Mouse (Mus musculus): ENCODE measurements around the gene Rap1gds1. TPM values are rescaled to one million over a fixed set of nuclear protein-coding genes. Genes with fewer than 3 reads are reported as not detected.

Gene Rap1gds1
- polyA plus RNA-seq, 1 experiment from 2014 or later, result 89.0 TPM

DNA sequence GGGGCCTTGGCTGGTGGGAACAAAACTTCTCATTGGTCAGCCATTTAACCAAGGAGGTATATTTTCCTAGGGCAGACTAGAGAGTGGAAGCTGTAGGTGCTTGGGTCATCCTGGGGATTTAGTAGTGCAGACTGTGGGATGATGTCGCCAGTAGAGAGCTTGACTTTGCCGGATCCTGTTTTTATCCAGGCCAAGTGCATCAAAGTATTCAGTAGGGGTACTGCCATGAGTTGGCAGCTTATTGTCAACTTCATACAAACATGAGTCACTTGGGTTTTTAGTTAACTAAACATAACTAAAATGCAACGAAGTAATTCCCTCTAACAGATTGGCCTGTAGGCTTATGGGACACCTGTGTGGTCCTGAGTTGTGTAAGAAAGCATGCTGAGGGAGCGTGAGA is 158.4 kb downstream of the Rap1gds1 start:
- H3K4me2 ChIP-seq (ENCODE audit: low read depth), result no peak overlapping the region
- 94% methylated on average over 4 of the region's 4 CpGs for WGBS
- H3K27ac ChIP-seq (ENCODE audit: low read depth, low read length), result no peak overlapping the region

DNA sequence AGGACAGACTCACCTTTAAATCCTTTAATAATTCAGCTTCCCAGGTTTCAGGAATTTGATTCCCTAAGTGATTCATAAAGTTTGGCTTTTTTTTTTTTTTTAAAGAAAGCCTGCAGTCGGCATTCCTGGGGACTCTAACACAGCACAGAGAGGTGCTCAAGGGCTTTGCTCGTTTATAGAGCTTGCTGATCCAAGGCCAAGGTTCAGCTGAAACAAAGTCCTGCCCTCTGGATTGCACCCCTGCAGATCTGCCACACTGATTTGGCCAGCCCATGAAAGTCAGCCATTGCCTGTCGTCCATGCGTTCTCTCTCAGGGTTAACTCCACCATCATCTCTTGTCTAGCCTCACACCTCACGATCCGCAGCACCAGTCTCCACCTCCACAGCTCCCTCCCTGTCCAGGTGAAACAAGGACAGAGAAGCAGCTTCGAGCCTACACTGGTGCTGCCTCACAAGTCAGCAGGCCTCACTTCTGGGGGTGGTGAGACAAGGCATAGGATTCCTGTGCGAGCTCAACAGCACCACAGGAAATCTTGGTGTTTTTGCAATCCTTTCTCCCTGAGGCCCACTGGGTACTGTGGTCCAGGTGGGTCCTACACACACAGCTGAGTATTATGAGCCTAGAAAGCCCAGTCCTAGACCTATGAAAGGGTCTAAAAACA is 160.2 kb downstream of the Rap1gds1 start:
- ATAC-seq (ENCODE audit: insufficient read depth, low FRiP score, low TSS enrichment) (no peak), DNase-seq (ENCODE audit: low spot score) (no peak)
- Histone ChIP-seq H3K36me3 (ENCODE audit: control insufficient read depth, insufficient read depth, low read length) (no peaks in the 10 kb centered on the region), H3K4me2 (ENCODE audit: low read depth) (no peak overlapping the region), H3K4me3 (ENCODE audit: low read depth, low read length) (no peak overlapping the region), H3K4me1 (ENCODE audit: control insufficient read depth, insufficient read depth, low read length) (no peaks in the 10 kb centered on the region), H3K9me3 (ENCODE audit: control insufficient read depth, low read length) (no peaks in the 10 kb centered on the region), H3K27me3 (ENCODE audit: control insufficient read depth, insufficient read depth, low read length) (no peaks in the 10 kb centered on the region), H3K27ac (ENCODE audit: low read depth, low read length) (no peak overlapping the region), H3K9ac (ENCODE audit: low read length) (no peak overlapping the region)
- WGBS, result 68% methylated on average over 8 of the region's 8 CpGs

More for the DNA sequence above, 158.4 kb downstream of the Rap1gds1 start:
- ATAC-seq (ENCODE audit: insufficient read depth, low FRiP score, low TSS enrichment) (no peak), DNase-seq (ENCODE audit: low spot score) (no peak)
- Histone ChIP-seq H3K9me3 (ENCODE audit: control insufficient read depth, low read length) (no peaks in the 10 kb centered on the region), H3K27me3 (ENCODE audit: control insufficient read depth, insufficient read depth, low read length) (no peaks in the 10 kb centered on the region), H3K4me3 (ENCODE audit: low read depth, low read length) (no peak overlapping the region), H3K36me3 (ENCODE audit: control insufficient read depth, insufficient read depth, low read length) (no peaks in the 10 kb centered on the region), H3K9ac (ENCODE audit: low read length) (no peak overlapping the region), H3K4me1 (ENCODE audit: control insufficient read depth, insufficient read depth, low read length) (no peaks in the 10 kb centered on the region)

DNA sequence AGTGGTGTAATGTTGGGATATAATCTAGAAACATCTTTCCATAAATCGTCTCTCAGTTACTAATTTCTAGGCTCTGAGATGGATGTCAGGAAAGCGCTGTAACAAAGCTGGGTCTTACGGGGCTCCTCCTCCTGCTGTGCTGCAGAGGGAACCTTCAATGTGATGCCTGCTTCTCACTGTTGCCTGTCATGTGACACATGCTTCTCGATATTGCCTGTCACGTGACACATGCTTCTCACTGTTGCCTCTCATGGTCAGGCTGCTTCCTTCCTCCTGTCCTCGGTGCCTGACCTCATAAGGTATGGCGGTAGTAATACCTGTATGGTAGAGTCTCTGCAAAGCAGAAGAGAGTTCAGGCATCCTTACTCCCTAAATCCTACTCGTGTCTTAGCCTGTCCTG is 162.5 kb downstream of the Rap1gds1 start:
- no peaks in the 10 kb centered on the region for H3K9me3 ChIP-seq (ENCODE audit: control insufficient read depth, low read length)
- H3K27me3 ChIP-seq (ENCODE audit: control insufficient read depth, insufficient read depth, low read length), result no peaks in the 10 kb centered on the region
- ATAC-seq (ENCODE audit: insufficient read depth, low FRiP score, low TSS enrichment) (no peak), DNase-seq (ENCODE audit: low spot score) (no peak)
- no peak overlapping the region for H3K27ac ChIP-seq (ENCODE audit: low read depth, low read length)
- H3K4me1 ChIP-seq (ENCODE audit: control insufficient read depth, insufficient read depth, low read length), result no peaks in the 10 kb centered on the region
- H3K36me3 ChIP-seq (ENCODE audit: control insufficient read depth, insufficient read depth, low read length), result no peaks in the 10 kb centered on the region
- 86% methylated on average over 8 of the region's 8 CpGs for WGBS
- no peak overlapping the region for H3K9ac ChIP-seq (ENCODE audit: low read length)
- H3K4me3 ChIP-seq (ENCODE audit: low read depth, low read length), result no peak overlapping the region
- no peak overlapping the region for H3K4me2 ChIP-seq (ENCODE audit: low read depth)

DNA sequence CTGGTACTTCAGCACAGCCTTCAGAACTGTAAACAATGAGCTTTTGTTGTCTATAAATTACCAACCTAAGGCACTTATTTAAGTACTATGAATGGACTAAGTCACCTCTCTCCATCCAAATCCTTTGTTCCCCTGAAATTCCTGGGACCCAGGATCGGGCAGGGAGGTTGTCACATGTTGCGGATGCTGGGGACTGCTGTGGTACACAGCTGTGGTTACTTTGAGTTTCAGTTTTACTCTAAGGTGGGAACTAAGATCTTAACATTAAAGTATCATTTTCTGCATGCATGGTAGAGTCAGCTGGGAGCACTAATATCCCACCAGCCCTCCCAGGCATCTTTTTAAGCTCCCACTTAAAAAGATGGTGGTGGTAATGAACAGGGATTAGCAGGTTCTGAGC is 165.7 kb downstream of the Rap1gds1 start:
- H3K9me3 ChIP-seq (ENCODE audit: control insufficient read depth, low read length), result no peaks in the 10 kb centered on the region
- no peak overlapping the region for H3K4me3 ChIP-seq (ENCODE audit: low read depth, low read length)
- H3K4me1 ChIP-seq (ENCODE audit: control insufficient read depth, insufficient read depth, low read length), result no peaks in the 10 kb centered on the region; the same call in 1 of the 2 replicates
- H3K27ac ChIP-seq (ENCODE audit: low read depth, low read length), result no peak overlapping the region
- no peak for ATAC-seq (ENCODE audit: insufficient read depth, low FRiP score, low TSS enrichment)
- no peak overlapping the region for H3K4me2 ChIP-seq (ENCODE audit: low read depth)
- no peak overlapping the region for H3K9ac ChIP-seq (ENCODE audit: low read length)
- DNase-seq (ENCODE audit: low spot score), result no peak
- no peaks in the 10 kb centered on the region for H3K27me3 ChIP-seq (ENCODE audit: control insufficient read depth, insufficient read depth, low read length)
- no peaks in the 10 kb centered on the region for H3K36me3 ChIP-seq (ENCODE audit: control insufficient read depth, insufficient read depth, low read length)
- WGBS, result 88% methylated on average over 2 of the region's 2 CpGs

DNA sequence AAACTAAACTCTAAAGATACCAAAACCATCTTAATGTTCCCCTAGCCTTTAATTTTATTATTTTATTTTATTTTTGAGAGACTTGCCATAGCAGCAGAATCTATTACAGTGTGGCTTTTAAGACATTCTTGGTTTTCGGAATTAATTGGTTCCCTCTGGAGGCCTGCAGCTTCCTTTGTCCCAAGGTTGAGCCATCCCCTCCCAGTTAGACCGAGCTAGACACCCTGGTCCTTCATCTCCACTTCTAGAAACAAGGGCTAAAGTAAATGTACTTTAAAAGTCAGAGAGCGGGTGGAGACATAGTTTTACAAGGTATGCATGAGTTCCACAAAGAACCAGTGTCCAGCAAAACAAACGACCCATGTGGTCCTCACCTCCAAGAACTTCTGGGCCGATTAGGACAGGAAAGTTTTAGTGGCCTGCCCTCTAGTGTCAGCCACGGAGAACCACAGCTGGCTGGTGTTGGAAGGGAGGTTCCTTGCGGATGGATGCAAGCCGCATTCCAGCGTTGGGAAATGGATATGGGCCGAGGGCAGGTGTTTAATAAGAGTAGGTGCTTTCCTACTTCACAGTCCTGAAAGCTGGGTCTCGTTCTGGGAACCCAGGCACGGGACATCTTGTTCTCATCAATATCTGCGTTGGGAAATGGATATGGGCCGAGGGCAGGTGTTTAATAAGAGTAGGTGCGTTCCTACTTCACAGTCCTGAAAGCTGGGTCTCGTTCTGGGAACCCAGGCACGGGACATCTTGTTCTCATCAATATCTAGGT is 168.7 kb downstream of the Rap1gds1 start:
- 37% methylated on average over 17 of the region's 17 CpGs for WGBS
- H3K27ac ChIP-seq (ENCODE audit: low read depth, low read length), result no peak overlapping the region
- H3K27me3 ChIP-seq (ENCODE audit: control insufficient read depth, insufficient read depth, low read length), result no peaks in the 10 kb centered on the region

DNA sequence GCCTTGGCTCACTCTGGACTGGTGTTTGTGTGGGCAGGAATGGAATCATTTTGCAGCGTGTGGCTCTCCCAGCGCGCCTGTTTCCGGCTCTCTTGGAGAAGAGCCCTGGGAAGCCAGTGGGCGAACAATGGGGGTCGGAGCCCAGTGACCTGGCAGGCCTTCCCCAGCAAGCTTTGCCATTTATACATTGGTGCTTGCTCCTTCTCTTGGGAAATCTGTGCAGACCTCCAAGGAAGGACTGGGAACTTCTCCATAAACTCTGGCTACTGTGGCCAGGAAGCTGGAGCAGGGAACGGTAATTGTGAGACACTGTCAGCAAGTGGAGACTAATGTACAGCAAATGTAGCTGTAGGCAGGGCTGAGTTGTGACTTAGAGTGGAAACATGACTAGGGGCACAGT is 169.3 kb downstream of the Rap1gds1 start:
- no peaks in the 10 kb centered on the region for H3K27me3 ChIP-seq (ENCODE audit: control insufficient read depth, insufficient read depth, low read length)
- no peaks in the 10 kb centered on the region for H3K9me3 ChIP-seq (ENCODE audit: control insufficient read depth, low read length)
- 0 out of 2 replicates have a peak overlapping the region, but pooled peaks have one; percentile 27 for H3K27ac ChIP-seq (ENCODE audit: low read depth, low read length)
- no peak overlapping the region for H3K4me3 ChIP-seq (ENCODE audit: low read depth, low read length)
- no peaks in the 10 kb centered on the region; the same call in 1 of the 2 replicates for H3K4me1 ChIP-seq (ENCODE audit: control insufficient read depth, insufficient read depth, low read length)
- 0 out of 2 replicates have a peak overlapping the region, but pooled peaks have one; percentile 14 for H3K9ac ChIP-seq (ENCODE audit: low read length)
- peaks cover under 1% of the 10 kb centered on the region; the same call in 1 of the 2 replicates for H3K36me3 ChIP-seq (ENCODE audit: control insufficient read depth, insufficient read depth, low read length)
- ATAC-seq (ENCODE audit: insufficient read depth, low FRiP score, low TSS enrichment), result no peak
- 53% methylated on average over 7 of the region's 7 CpGs for WGBS
- DNase-seq (ENCODE audit: low spot score), result no peak
- no peak overlapping the region for H3K4me2 ChIP-seq (ENCODE audit: low read depth)

More for the DNA sequence above, 168.7 kb downstream of the Rap1gds1 start:
- Histone ChIP-seq H3K4me3 (ENCODE audit: low read depth, low read length) (no peak overlapping the region), H3K9ac (ENCODE audit: low read length) (no peak overlapping the region), H3K4me2 (ENCODE audit: low read depth) (no peak overlapping the region), H3K9me3 (ENCODE audit: control insufficient read depth, low read length) (no peaks in the 10 kb centered on the region), H3K4me1 (ENCODE audit: control insufficient read depth, insufficient read depth, low read length) (no peaks in the 10 kb centered on the region; the same call in 1 of the 2 replicates), H3K36me3 (ENCODE audit: control insufficient read depth, insufficient read depth, low read length) (no peaks in the 10 kb centered on the region)
- DNase-seq (ENCODE audit: low spot score) (peak; percentile 79), ATAC-seq (ENCODE audit: insufficient read depth, low FRiP score, low TSS enrichment) (peak; percentile 72)

DNA sequence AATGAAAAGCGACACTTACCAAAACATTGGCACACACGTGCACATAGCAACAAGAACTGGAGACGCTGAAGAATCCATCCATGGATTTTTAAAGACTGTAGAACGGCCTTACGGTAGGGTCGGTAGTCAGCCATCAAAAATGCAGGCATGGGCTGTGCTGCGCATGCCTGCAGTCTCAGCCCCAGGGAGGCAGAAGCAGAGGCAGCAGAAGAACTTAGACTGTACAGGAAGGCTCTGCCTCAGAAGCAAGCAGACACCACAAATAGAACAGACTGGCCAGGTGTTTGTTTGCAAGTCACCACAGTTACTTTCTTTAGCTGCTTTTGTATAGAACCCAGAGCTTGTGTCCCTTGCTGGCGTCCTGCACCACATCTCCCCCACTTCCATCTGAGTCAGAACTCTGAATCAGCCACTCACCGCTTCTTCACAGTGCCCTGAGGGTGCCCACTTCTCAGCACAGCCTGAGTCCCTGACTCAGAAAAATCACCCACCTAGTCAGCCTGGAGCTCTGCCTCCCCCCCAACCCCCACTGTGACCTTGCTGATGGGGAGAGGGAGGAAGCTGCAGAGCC is 174.3 kb downstream of the Rap1gds1 start:
- WGBS, result 94% methylated on average over 9 of the region's 9 CpGs
- no peaks in the 10 kb centered on the region for H3K9me3 ChIP-seq (ENCODE audit: control insufficient read depth, low read length)
- no peak overlapping the region for H3K27ac ChIP-seq (ENCODE audit: low read depth, low read length)
- H3K9ac ChIP-seq (ENCODE audit: low read length), result no peak overlapping the region
- ATAC-seq (ENCODE audit: insufficient read depth, low FRiP score, low TSS enrichment) (no peak), DNase-seq (ENCODE audit: low spot score) (no peak)
- no peak overlapping the region for H3K4me2 ChIP-seq (ENCODE audit: low read depth)
- H3K27me3 ChIP-seq (ENCODE audit: control insufficient read depth, insufficient read depth, low read length), result no peaks in the 10 kb centered on the region
- H3K36me3 ChIP-seq (ENCODE audit: control insufficient read depth, insufficient read depth, low read length), result peaks cover 9% of the 10 kb centered on the region
- H3K4me3 ChIP-seq (ENCODE audit: low read depth, low read length), result no peak overlapping the region
- H3K4me1 ChIP-seq (ENCODE audit: control insufficient read depth, insufficient read depth, low read length), result no peaks in the 10 kb centered on the region; the same call in 1 of the 2 replicates

DNA sequence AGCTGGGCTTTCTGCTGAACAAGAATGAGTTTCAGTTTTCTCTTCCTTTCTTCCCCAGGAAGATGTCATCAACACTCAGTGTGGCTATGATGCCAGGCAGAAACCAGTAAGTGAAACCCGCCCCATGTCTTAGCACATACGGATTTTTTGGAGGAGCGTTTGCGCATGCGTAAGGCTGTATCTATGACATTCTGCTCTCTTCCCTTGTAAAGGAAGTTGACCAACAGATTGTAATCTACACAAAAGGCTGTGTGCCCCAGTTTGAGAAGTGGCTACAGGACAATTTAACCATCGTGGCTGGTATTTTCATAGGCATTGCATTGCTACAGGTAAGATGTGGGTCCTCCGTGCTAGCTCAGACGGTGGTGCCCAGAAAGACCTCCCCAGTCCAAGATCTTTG is 176.9 kb downstream of the Rap1gds1 start:
- Histone ChIP-seq H3K36me3 (ENCODE audit: control insufficient read depth, insufficient read depth, low read length) (peaks cover 9% of the 10 kb centered on the region), H3K4me3 (ENCODE audit: low read depth, low read length) (no peak overlapping the region), H3K9ac (ENCODE audit: low read length) (no peak overlapping the region), H3K27ac (ENCODE audit: low read depth, low read length) (no peak overlapping the region), H3K27me3 (ENCODE audit: control insufficient read depth, insufficient read depth, low read length) (no peaks in the 10 kb centered on the region), H3K9me3 (ENCODE audit: control insufficient read depth, low read length) (no peaks in the 10 kb centered on the region), H3K4me2 (ENCODE audit: low read depth) (no peak overlapping the region), H3K4me1 (ENCODE audit: control insufficient read depth, insufficient read depth, low read length) (0 out of 2 replicates have a peak, but pooled peaks cover 5% of the 10 kb centered on the region)
- WGBS, result 98% methylated on average over 8 of the region's 8 CpGs
- ATAC-seq (ENCODE audit: insufficient read depth, low FRiP score, low TSS enrichment) (no peak), DNase-seq (ENCODE audit: low spot score) (no peak)
